Mouse (Mus musculus) heart, embryonic 10.5 days (tissue): ENCODE measurements around the gene Bag6. TPM values are rescaled to one million over a fixed set of nuclear protein-coding genes. Genes with fewer than 3 reads are reported as not detected.

ENCODE experiments used
- DNase-seq: peaks from one replicate; pipeline ENCODE4 v3.0.0-alpha.2; 2017; ENCODE audit warnings: low spot score
- H3K27ac ChIP-seq: fragments of 300-500 bp; sonication (generic); 2 replicates; pipeline ENCODE4 v1.5.1; 2016; ENCODE audit warnings: mild to moderate bottlenecking
- H3K27me3 ChIP-seq: fragments of 300-500 bp; sonication (generic); 2 replicates; pipeline ENCODE4 v1.6.1; 2016; ENCODE audit warnings: mild to moderate bottlenecking; ENCODE audit not compliant: poor library complexity, insufficient read depth, severe bottlenecking
- H3K36me3 ChIP-seq: fragments of 300-500 bp; sonication (generic); 2 replicates; pipeline ENCODE4 v1.6.1; 2016; ENCODE audit warnings: mild to moderate bottlenecking, moderate library complexity
- H3K4me1 ChIP-seq: fragments of 300-500 bp; sonication (generic); 2 replicates; pipeline ENCODE4 v1.6.1; 2016; ENCODE audit warnings: mild to moderate bottlenecking
- H3K4me3 ChIP-seq: fragments of 300-500 bp; sonication (generic); 2 replicates; pipeline ENCODE4 v1.5.1; 2016; ENCODE audit warnings: mild to moderate bottlenecking, moderate library complexity
- H3K9me3 ChIP-seq: fragments of 300-500 bp; sonication (generic); 2 replicates; pipeline ENCODE4 v1.6.1; 2016; ENCODE audit warnings: mild to moderate bottlenecking, moderate library complexity
- WGBS: fragments of 180-500 bp; shearing (Covaris S2); methylation state at CpG from one replicate; pipeline ENCODE4 v1.1.7; 2016; 5-methylcytosine and 5-hydroxymethylcytosine counted together
- polyA plus RNA-seq: library from polyadenylated mRNA; unstranded; fragments of >200 nt; fragmentation: Nextera tagmentation; extraction: Ambion mirVana; gene quantifications from 2 replicates; pipeline ENCODE4 v1.2.1, GENCODE M21; 2016

Bag6 gene
- polyA plus RNA-seq, 1 experiment from 2014 or later = 65.5 TPM

- 85% methylated on average over 11 of the region's 11 CpGs for WGBS
Measured at GRCm38 (mm10) chr17:35101161-35101560, 33.8 kb upstream of the Bag6 start.

GRCm38 (mm10) chr17:35102299-35102698, 32.7 kb upstream of the Bag6 start:
- WGBS = 81% methylated on average over 8 of the region's 8 CpGs
- H3K4me1 ChIP-seq = peaks cover 38% of the 10 kb centered on the region
- no peak for DNase-seq
- H3K36me3 ChIP-seq = peaks cover 71% of the 10 kb centered on the region
- no peaks in the 10 kb centered on the region for H3K9me3 ChIP-seq
- no peak overlapping the region for H3K4me3 ChIP-seq
- H3K27me3 ChIP-seq = no peaks in the 10 kb centered on the region
- H3K27ac ChIP-seq = peak overlapping the region; percentile 19; the same call in 1 of the 2 replicates

More at GRCm38 (mm10) chr17:35101161-35101560, 33.8 kb upstream of the Bag6 start:
- no peaks in the 10 kb centered on the region for H3K27me3 ChIP-seq
- DNase-seq = no peak
- peaks cover 36% of the 10 kb centered on the region for H3K4me1 ChIP-seq
- peaks cover 82% of the 10 kb centered on the region for H3K36me3 ChIP-seq
- no peak overlapping the region for H3K27ac ChIP-seq
- H3K4me3 ChIP-seq = no peak overlapping the region
- H3K9me3 ChIP-seq = no peaks in the 10 kb centered on the region

DNA sequence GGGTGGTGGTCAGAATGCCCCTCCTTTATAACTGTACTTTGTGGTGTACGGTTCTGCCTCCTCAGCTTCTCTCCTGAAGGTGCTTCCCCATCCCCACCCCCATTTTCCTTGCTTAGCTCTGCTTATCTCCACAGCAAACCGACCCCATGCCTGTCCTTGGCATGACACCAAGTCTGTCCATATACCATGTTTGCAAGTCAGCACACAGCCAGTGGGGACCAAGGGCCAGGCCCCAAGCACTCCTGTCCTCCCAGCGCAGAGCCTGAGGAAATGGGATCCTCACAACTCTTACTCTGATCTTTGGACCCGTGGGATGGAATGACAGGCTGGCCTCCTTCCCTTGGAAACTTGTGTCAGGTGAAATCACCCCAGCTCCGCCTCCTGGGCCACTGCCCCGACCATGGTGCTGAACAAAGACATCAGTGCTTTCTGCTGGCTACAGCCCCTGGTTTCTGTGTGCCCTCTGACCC, 31.7 kb upstream of the Bag6 start:
- Histone ChIP-seq H3K9me3 (no peaks in the 10 kb centered on the region), H3K27me3 (no peaks in the 10 kb centered on the region), H3K27ac (no peak overlapping the region), H3K4me1 (peaks cover 38% of the 10 kb centered on the region), H3K4me3 (no peak overlapping the region), H3K36me3 (peaks cover 65% of the 10 kb centered on the region)
- WGBS = 64% methylated on average over 6 of the region's 6 CpGs
- no peak for DNase-seq

- Histone ChIP-seq H3K36me3 (peaks cover 57% of the 10 kb centered on the region), H3K4me1 (peaks cover 38% of the 10 kb centered on the region), H3K27me3 (no peaks in the 10 kb centered on the region), H3K4me3 (no peak overlapping the region), H3K27ac (no peak overlapping the region; the same call in 1 of the 2 replicates), H3K9me3 (no peaks in the 10 kb centered on the region)
- DNase-seq = no peak
- WGBS = 84% methylated on average over 7 of the region's 7 CpGs
Measured at GRCm38 (mm10) chr17:35104079-35104478, 30.9 kb upstream of the Bag6 start.

DNA sequence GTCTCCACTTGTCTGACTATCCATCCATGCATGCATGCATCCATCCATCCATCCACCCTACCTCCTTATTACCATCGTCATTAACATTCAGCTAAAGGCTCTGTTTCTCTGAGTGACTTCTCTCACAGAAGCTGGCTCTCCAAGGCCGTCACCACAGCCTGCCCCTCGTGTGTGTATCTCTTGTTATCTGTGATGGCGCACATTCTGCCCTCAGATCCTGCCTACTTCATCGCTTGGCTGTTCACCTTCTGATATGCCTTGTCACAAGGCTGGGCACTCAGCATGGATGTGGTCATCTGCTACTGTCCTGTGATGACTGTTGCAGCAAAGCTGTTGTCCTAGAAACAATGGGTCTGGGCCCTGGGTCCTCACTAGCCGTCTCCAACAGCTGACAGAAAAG, 30.2 kb upstream of the Bag6 start:
- Histone ChIP-seq H3K4me1 (peaks cover 37% of the 10 kb centered on the region), H3K27ac (no peak overlapping the region), H3K9me3 (no peaks in the 10 kb centered on the region), H3K4me3 (no peak overlapping the region), H3K36me3 (peaks cover 50% of the 10 kb centered on the region), H3K27me3 (no peaks in the 10 kb centered on the region)
- no peak for DNase-seq
- 58% methylated on average over 6 of the region's 6 CpGs for WGBS

GRCm38 (mm10) chr17:35105740-35106389, 29.1 kb upstream of the Bag6 start:
- peak overlapping the region; percentile 69; the same call in 1 of the 2 replicates for H3K27ac ChIP-seq
- H3K27me3 ChIP-seq = no peaks in the 10 kb centered on the region
- peaks cover 39% of the 10 kb centered on the region for H3K36me3 ChIP-seq
- 30% methylated on average over 13 of the region's 13 CpGs for whole genome bisulfite sequencing
- peaks cover 27% of the 10 kb centered on the region for H3K4me1 ChIP-seq
- no peaks in the 10 kb centered on the region for H3K9me3 ChIP-seq
- no peak for DNase-seq
- peak overlapping the region; percentile 22; the same call in 1 of the 2 replicates for H3K4me3 ChIP-seq

- Histone ChIP-seq H3K27ac (no peak overlapping the region), H3K36me3 (peaks cover 32% of the 10 kb centered on the region), H3K27me3 (no peaks in the 10 kb centered on the region), H3K9me3 (no peaks in the 10 kb centered on the region), H3K4me1 (peaks cover 31% of the 10 kb centered on the region), H3K4me3 (no peak overlapping the region)
- DNase-seq = no peak
- 61% methylated on average over 3 of the region's 3 CpGs for whole genome bisulfite sequencing
Measured at GRCm38 (mm10) chr17:35106522-35106921, 28.5 kb upstream of the Bag6 start.

GRCm38 (mm10) chr17:35108097-35108496, 26.9 kb upstream of the Bag6 start, which contains the start of gene Ly6g5c:
Gene Ly6g5c (plus strand): TSS chr17:35108279.
- no peak for DNase-seq
- H3K36me3 ChIP-seq = peaks cover 17% of the 10 kb centered on the region
- H3K4me1 ChIP-seq = peaks cover 20% of the 10 kb centered on the region
- no peaks in the 10 kb centered on the region for H3K9me3 ChIP-seq
- WGBS = 78% methylated on average over 6 of the region's 6 CpGs
- no peak within 1 kb of the TSS for H3K27ac ChIP-seq
- H3K4me3 ChIP-seq = no peak within 1 kb of the TSS
- H3K27me3 ChIP-seq = no peaks in the 10 kb centered on the region

GRCm38 (mm10) chr17:35111774-35112173, 23.2 kb upstream of the Bag6 start:
- Histone ChIP-seq H3K4me3 (no peak overlapping the region), H3K36me3 (peaks cover 28% of the 10 kb centered on the region), H3K27me3 (no peaks in the 10 kb centered on the region), H3K27ac (peak overlapping the region; percentile 69), H3K4me1 (peaks cover 7% of the 10 kb centered on the region; the same call in 1 of the 2 replicates), H3K9me3 (no peaks in the 10 kb centered on the region)
- WGBS = 66% methylated on average over 9 of the region's 9 CpGs
- no peak for DNase-seq

DNA sequence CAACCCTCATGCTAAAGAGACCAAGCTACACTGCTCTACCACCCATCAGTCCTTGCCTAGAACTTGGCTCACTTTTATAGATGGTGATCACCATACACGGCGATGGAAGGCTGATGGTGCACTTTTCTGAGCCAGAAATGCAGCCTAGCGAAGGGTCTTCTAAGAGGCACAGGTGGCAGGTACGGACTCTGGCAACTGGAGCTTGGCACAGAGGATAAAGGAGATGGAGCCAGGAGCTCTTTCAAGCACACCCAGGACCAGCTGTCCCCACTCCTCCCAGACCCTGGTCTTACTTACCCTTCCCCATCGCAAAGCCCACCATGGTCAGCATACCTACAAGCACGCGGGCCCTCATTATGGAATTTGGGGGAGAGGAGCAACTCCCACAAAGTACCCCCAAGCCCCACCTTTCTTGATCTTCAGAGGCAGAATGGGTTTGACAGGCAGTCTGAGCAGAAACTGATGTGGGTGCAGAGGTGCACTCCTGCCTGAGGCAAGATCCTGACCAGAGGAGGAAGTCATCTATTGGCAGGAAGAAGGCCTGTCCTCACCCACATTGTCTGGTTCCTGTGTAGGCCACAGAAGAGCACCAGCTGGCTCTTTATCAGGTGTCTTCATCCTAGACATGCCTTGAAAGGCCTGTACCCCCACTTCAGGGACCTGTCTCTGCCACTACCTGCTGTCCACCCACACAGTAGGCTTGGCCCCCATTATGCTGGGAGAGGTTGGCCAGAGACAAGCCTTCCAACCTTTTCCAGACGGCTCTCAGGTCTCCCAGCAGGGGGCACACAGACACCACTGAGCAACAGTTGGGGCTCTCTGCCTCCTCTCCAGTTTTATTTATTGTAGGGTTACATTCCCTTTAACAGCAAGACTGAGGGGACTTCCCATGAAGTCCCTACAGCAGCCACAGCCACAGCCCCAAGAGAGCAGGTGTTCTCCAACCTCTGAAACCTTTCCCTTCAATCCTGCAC, 19.6 kb upstream of the Bag6 start, which contains the start of gene Ly6g5b:
TSS of gene Ly6g5b (minus strand) at position 383 of the 974 bp plus-strand sequence.
- no peak within 1 kb of the TSS for H3K4me3 ChIP-seq
- 87% methylated on average over 8 of the region's 8 CpGs for WGBS
- peaks cover 55% of the 10 kb centered on the region for H3K36me3 ChIP-seq
- no peaks in the 10 kb centered on the region for H3K27me3 ChIP-seq
- no peak for DNase-seq
- peaks cover 12% of the 10 kb centered on the region; the same call in 1 of the 2 replicates for H3K4me1 ChIP-seq
- H3K27ac ChIP-seq = no peak within 1 kb of the TSS
- H3K9me3 ChIP-seq = no peaks in the 10 kb centered on the region

- no peak for DNase-seq
- Histone ChIP-seq H3K4me1 (peaks cover 27% of the 10 kb centered on the region), H3K36me3 (peaks cover 57% of the 10 kb centered on the region), H3K9me3 (no peaks in the 10 kb centered on the region), H3K4me3 (peak overlapping the region; percentile 97), H3K27me3 (no peaks in the 10 kb centered on the region), H3K27ac (peak overlapping the region; percentile 94)
- WGBS = under 1% methylated on average over 33 of the region's 33 CpGs
Measured at GRCm38 (mm10) chr17:35120745-35121142, 14.2 kb upstream of the Bag6 start.

GRCm38 (mm10) chr17:35121143-35121799, 13.7 kb upstream of the Bag6 start, which contains the start of gene Gpank1:
Gene Gpank1 (plus strand): TSS chr17:35121455.
- peak; percentile 99 for DNase-seq
- WGBS = under 1% methylated on average over 50 of the region's 50 CpGs
- peaks cover 52% of the 10 kb centered on the region for H3K36me3 ChIP-seq

More at GRCm38 (mm10) chr17:35121143-35121799, 13.7 kb upstream of the Bag6 start, which contains the start of gene Gpank1:
- Histone ChIP-seq H3K4me3 (peak within 1 kb of the TSS; percentile 97), H3K9me3 (no peaks in the 10 kb centered on the region), H3K4me1 (peaks cover 29% of the 10 kb centered on the region), H3K27me3 (no peaks in the 10 kb centered on the region), H3K27ac (peak within 1 kb of the TSS; percentile 94)
